Mouse (Mus musculus): ENCODE data around the gene Mark3. TPM values are rescaled to one million over a fixed set of nuclear protein-coding genes. Genes with fewer than 3 reads are reported as not detected.

The Mark3 gene
- polyA plus RNA-seq, 1 experiment from 2014 or later, result 25.7 TPM

GRCm38 (mm10) chr12:111668457-111668912 lies 94.2 kb downstream of the Mark3 start:
- H3K4me2 ChIP-seq, result peak overlapping the region; percentile 65
- no peak for ATAC-seq (ENCODE audit: extremely low read depth, insufficient number of reproducible peaks, low FRiP score, low TSS enrichment)
- peaks cover 3% of the 10 kb centered on the region; the same call in 1 of the 2 replicates for H3K36me3 ChIP-seq
- peak overlapping the region; percentile 33 for H3K4me3 ChIP-seq
- H3K27me3 ChIP-seq (replicated peaks), result peaks cover 25% of the 10 kb centered on the region
- H3K27ac ChIP-seq (replicated peaks), result peak overlapping the region; percentile 87
- H3K4me1 ChIP-seq, result peaks cover 77% of the 10 kb centered on the region
- peak overlapping the region; percentile 77 for H3K9ac ChIP-seq
- no peaks in the 10 kb centered on the region for H3K9me3 ChIP-seq
- under 1% methylated on average over 8 of the region's 8 CpGs for WGBS

- peaks cover 32% of the 10 kb centered on the region for H3K27me3 ChIP-seq (replicated peaks)
- no peaks in the 10 kb centered on the region for H3K9me3 ChIP-seq
- H3K9ac ChIP-seq, result peak overlapping the region; percentile 77
- peak overlapping the region; percentile 87 for H3K27ac ChIP-seq (replicated peaks)
- WGBS, result 64% methylated on average over 23 of the region's 23 CpGs
- H3K4me1 ChIP-seq, result peaks cover 77% of the 10 kb centered on the region
- H3K36me3 ChIP-seq, result peaks cover 3% of the 10 kb centered on the region; the same call in 1 of the 2 replicates
- peak overlapping the region; percentile 33; the same call in 1 of the 2 replicates for H3K4me3 ChIP-seq
- H3K4me2 ChIP-seq, result peak overlapping the region; percentile 99
- no peak for ATAC-seq (ENCODE audit: extremely low read depth, insufficient number of reproducible peaks, low FRiP score, low TSS enrichment)
Observed at GRCm38 (mm10) chr12:111669000-111669788, 94.9 kb downstream of the Mark3 start.

GRCm38 (mm10) chr12:111669961-111670360 lies 95.6 kb downstream of the Mark3 start:
- no peak for ATAC-seq (ENCODE audit: extremely low read depth, insufficient number of reproducible peaks, low FRiP score, low TSS enrichment)
- Histone ChIP-seq H3K9me3 (no peaks in the 10 kb centered on the region), H3K27ac (replicated peaks) (no peak overlapping the region), H3K4me2 (peak overlapping the region; percentile 99), H3K36me3 (peaks cover 1% of the 10 kb centered on the region; the same call in 1 of the 2 replicates), H3K4me1 (peaks cover 76% of the 10 kb centered on the region), H3K27me3 (replicated peaks) (peaks cover 32% of the 10 kb centered on the region), H3K4me3 (peak overlapping the region; percentile 75; the same call in 1 of the 2 replicates), H3K9ac (no peak overlapping the region; the same call in 1 of the 2 replicates)
- 56% methylated on average over 8 of the region's 8 CpGs for WGBS

- H3K27me3 ChIP-seq (replicated peaks), result peaks cover 32% of the 10 kb centered on the region
- peak overlapping the region; percentile 88 for H3K9ac ChIP-seq
- peak overlapping the region; percentile 75 for H3K4me3 ChIP-seq
- no peaks in the 10 kb centered on the region for H3K9me3 ChIP-seq
- no peak overlapping the region for H3K27ac ChIP-seq (replicated peaks)
- H3K36me3 ChIP-seq, result no peaks in the 10 kb centered on the region
- peak overlapping the region; percentile 99 for H3K4me2 ChIP-seq
- ATAC-seq (ENCODE audit: extremely low read depth, insufficient number of reproducible peaks, low FRiP score, low TSS enrichment), result no peak
- H3K4me1 ChIP-seq, result peaks cover 76% of the 10 kb centered on the region
- 12% methylated on average over 27 of the region's 29 CpGs for WGBS
Observed at GRCm38 (mm10) chr12:111670371-111670971, 96.1 kb downstream of the Mark3 start.

GRCm38 (mm10) chr12:111670976-111671375 lies 96.7 kb downstream of the Mark3 start:
- peak overlapping the region; percentile 88 for H3K9ac ChIP-seq
- WGBS, result 2% methylated on average over 35 of the region's 35 CpGs
- peaks cover 32% of the 10 kb centered on the region for H3K27me3 ChIP-seq (replicated peaks)
- H3K9me3 ChIP-seq, result no peaks in the 10 kb centered on the region
- H3K4me3 ChIP-seq, result peak overlapping the region; percentile 75
- H3K4me1 ChIP-seq, result peaks cover 72% of the 10 kb centered on the region
- no peak; the same call in 1 of the 2 replicates for ATAC-seq (ENCODE audit: extremely low read depth, insufficient number of reproducible peaks, low FRiP score, low TSS enrichment)
- H3K36me3 ChIP-seq, result no peaks in the 10 kb centered on the region
- peak overlapping the region; percentile 99 for H3K4me2 ChIP-seq
- no peak overlapping the region for H3K27ac ChIP-seq (replicated peaks)

GRCm38 (mm10) chr12:111671431-111671902 lies 97.1 kb downstream of the Mark3 start:
- H3K27ac ChIP-seq (replicated peaks), result peak overlapping the region; percentile 60; the same call in 1 of the 2 replicates
- H3K4me1 ChIP-seq, result peaks cover 67% of the 10 kb centered on the region
- no peak for ATAC-seq (ENCODE audit: extremely low read depth, insufficient number of reproducible peaks, low FRiP score, low TSS enrichment)
- H3K9ac ChIP-seq, result peak overlapping the region; percentile 88
- no peaks in the 10 kb centered on the region for H3K36me3 ChIP-seq
- peaks cover 32% of the 10 kb centered on the region for H3K27me3 ChIP-seq (replicated peaks)
- H3K9me3 ChIP-seq, result no peaks in the 10 kb centered on the region
- peak overlapping the region; percentile 99 for H3K4me2 ChIP-seq
- H3K4me3 ChIP-seq, result peak overlapping the region; percentile 75
- under 1% methylated on average over 34 of the region's 34 CpGs for WGBS

- H3K36me3 ChIP-seq, result no peaks in the 10 kb centered on the region
- no peaks in the 10 kb centered on the region for H3K9me3 ChIP-seq
- peak within 1 kb of the TSS; percentile 75 for H3K4me3 ChIP-seq
- peak within 1 kb of the TSS; percentile 60; the same call in 1 of the 2 replicates for H3K27ac ChIP-seq (replicated peaks)
- H3K4me2 ChIP-seq, result peak within 1 kb of the TSS; percentile 99
- peaks cover 70% of the 10 kb centered on the region for H3K4me1 ChIP-seq
- H3K27me3 ChIP-seq (replicated peaks), result peaks cover 32% of the 10 kb centered on the region
- peak; percentile 21; the same call in 1 of the 2 replicates for ATAC-seq (ENCODE audit: extremely low read depth, insufficient number of reproducible peaks, low FRiP score, low TSS enrichment)
- under 1% methylated on average over 31 of the region's 31 CpGs for WGBS
- peak within 1 kb of the TSS; percentile 88 for H3K9ac ChIP-seq
Observed at GRCm38 (mm10) chr12:111672176-111672575, 97.9 kb downstream of the Mark3 start, which contains the start of gene Ckb. TSS of gene Ckb (minus strand) at chr12:111672338.

GRCm38 (mm10) chr12:111672581-111672980 lies 98.3 kb downstream of the Mark3 start:
- Histone ChIP-seq H3K4me1 (peaks cover 74% of the 10 kb centered on the region), H3K36me3 (no peaks in the 10 kb centered on the region), H3K9ac (peak overlapping the region; percentile 88), H3K4me3 (peak overlapping the region; percentile 75), H3K4me2 (peak overlapping the region; percentile 99), H3K9me3 (no peaks in the 10 kb centered on the region), H3K27ac (replicated peaks) (no peak overlapping the region), H3K27me3 (replicated peaks) (peaks cover 32% of the 10 kb centered on the region)
- 10% methylated on average over 12 of the region's 12 CpGs for WGBS
- no peak for ATAC-seq (ENCODE audit: extremely low read depth, insufficient number of reproducible peaks, low FRiP score, low TSS enrichment)

GRCm38 (mm10) chr12:111674850-111675486 lies 100.6 kb downstream of the Mark3 start:
- Histone ChIP-seq H3K9ac (0 out of 2 replicates have a peak overlapping the region, but pooled peaks have one; percentile 37), H3K4me3 (no peak overlapping the region), H3K4me1 (peaks cover 74% of the 10 kb centered on the region), H3K36me3 (no peaks in the 10 kb centered on the region), H3K4me2 (no peak overlapping the region), H3K27ac (replicated peaks) (peak overlapping the region; percentile 29), H3K9me3 (no peaks in the 10 kb centered on the region), H3K27me3 (replicated peaks) (peaks cover 32% of the 10 kb centered on the region)
- 11% methylated on average over 2 of the region's 2 CpGs for WGBS
- ATAC-seq (ENCODE audit: extremely low read depth, insufficient number of reproducible peaks, low FRiP score, low TSS enrichment), result no peak

- WGBS, result 77% methylated on average over 6 of the region's 6 CpGs
- peaks cover 25% of the 10 kb centered on the region for H3K27me3 ChIP-seq (replicated peaks)
- 0 out of 2 replicates have a peak overlapping the region, but pooled peaks have one; percentile 24 for H3K9ac ChIP-seq
- peaks cover 64% of the 10 kb centered on the region for H3K4me1 ChIP-seq
- peaks cover 10% of the 10 kb centered on the region for H3K36me3 ChIP-seq
- no peak for ATAC-seq (ENCODE audit: extremely low read depth, insufficient number of reproducible peaks, low FRiP score, low TSS enrichment)
- H3K27ac ChIP-seq (replicated peaks), result peak overlapping the region; percentile 29
- H3K4me3 ChIP-seq, result no peak overlapping the region
- H3K4me2 ChIP-seq, result no peak overlapping the region
- no peaks in the 10 kb centered on the region for H3K9me3 ChIP-seq
Observed at GRCm38 (mm10) chr12:111675797-111676580, 101.7 kb downstream of the Mark3 start.
